Mouse (Mus musculus) forebrain, embryonic 11.5 days (tissue): ENCODE data around the gene Tfr2. TPM values are rescaled to one million over a fixed set of nuclear protein-coding genes. Genes with fewer than 3 reads are reported as not detected.

Experiments used
- ATAC-seq: fragments of 200-750 bp; cut with Nextera tagmentation; replicated peaks from 2 replicates; pipeline ENCODE4 v1.8.0; 2017; ENCODE audit warnings: moderate TSS enrichment; ENCODE audit not compliant: low FRiP score
- DNase-seq: peaks from one replicate; pipeline ENCODE4 v3.0.0-alpha.2; 2017; ENCODE audit warnings: low spot score
- H3K27ac ChIP-seq: fragments of 300-500 bp; sonication (generic); 2 replicates; pipeline ENCODE4 v1.5.1; 2014; ENCODE audit warnings: low read depth, low read length
- H3K27me3 ChIP-seq: fragments of 300-500 bp; sonication (generic); 2 replicates; pipeline ENCODE4 v1.6.1; 2014; ENCODE audit warnings: mild to moderate bottlenecking, low read length, mixed read lengths; ENCODE audit not compliant: control insufficient read depth, insufficient read depth
- H3K36me3 ChIP-seq: fragments of 300-500 bp; sonication (generic); 2 replicates; pipeline ENCODE4 v1.6.1; 2014; ENCODE audit warnings: mild to moderate bottlenecking, low read length, moderate library complexity, mixed read lengths; ENCODE audit not compliant: control insufficient read depth, insufficient read depth
- H3K4me1 ChIP-seq: fragments of 300-500 bp; sonication (generic); replicated peaks from 2 replicates; pipeline ENCODE4 v1.6.1; 2014; ENCODE audit warnings: low read length, mixed read lengths; ENCODE audit not compliant: control insufficient read depth, insufficient read depth
- H3K4me2 ChIP-seq: fragments of 300-500 bp; sonication (generic); 2 replicates; pipeline ENCODE4 v1.6.1; 2014; ENCODE audit warnings: low read depth, mild to moderate bottlenecking, low read length, moderate library complexity, mixed read lengths; ENCODE audit not compliant: severe bottlenecking
- H3K4me3 ChIP-seq: fragments of 300-500 bp; sonication (generic); 2 replicates; pipeline ENCODE4 v1.5.1; 2014; ENCODE audit warnings: low read depth, low read length
- H3K9ac ChIP-seq: fragments of 300-500 bp; sonication (generic); 2 replicates; pipeline ENCODE4 v1.6.1; 2014; ENCODE audit warnings: low read length
- H3K9me3 ChIP-seq: fragments of 300-500 bp; sonication (generic); 2 replicates; pipeline ENCODE4 v1.6.1; 2016; ENCODE audit warnings: low read length, mixed read lengths; ENCODE audit not compliant: control insufficient read depth
- WGBS: fragments of 180-500 bp; shearing (Covaris S2); extraction: QIAGEN DNeasy Blood & Tissue Kit; methylation state at CpG from one replicate; pipeline ENCODE4 v1.1.7; 2014; 5-methylcytosine and 5-hydroxymethylcytosine counted together
- polyA plus RNA-seq: library from polyadenylated mRNA; unstranded; fragments of >200 nt; fragmentation: Nextera tagmentation; extraction: Ambion mirVana; gene quantifications from 2 replicates; pipeline ENCODE4 v1.2.1, GENCODE M21; 2014

The Tfr2 gene
- polyA plus RNA-seq, 1 experiment from 2014 or later, result 1.2 TPM

DNA sequence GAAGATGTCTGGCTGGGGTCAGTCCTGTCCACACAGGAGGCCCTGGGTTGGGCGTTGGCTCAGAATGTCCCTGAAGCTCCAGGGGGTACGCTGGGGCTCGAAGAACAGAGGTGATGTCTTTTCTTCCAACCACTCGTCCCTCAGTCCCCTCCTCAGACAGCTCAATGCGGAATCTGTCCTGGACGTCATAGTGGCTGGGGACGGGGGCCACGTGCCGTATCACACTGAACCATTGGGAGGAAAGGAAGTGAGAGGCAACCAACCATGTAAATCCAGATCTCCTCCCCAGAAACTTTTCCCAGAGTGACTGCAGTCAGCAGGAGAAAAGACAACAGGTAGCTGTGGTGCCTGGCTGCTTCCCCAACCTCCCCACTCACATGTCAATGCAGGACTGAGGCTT, 30.0 kb downstream of the Tfr2 start:
- Histone ChIP-seq H3K4me3 (peak overlapping the region; percentile 58), H3K27ac (no peak overlapping the region)
- 72% methylated on average over 9 of the region's 9 CpGs for WGBS

GRCm38 (mm10) chr5:137600281-137600618, 30.6 kb downstream of the Tfr2 start:
- peak overlapping the region; percentile 76 for H3K9ac ChIP-seq
- H3K36me3 ChIP-seq, result no peaks in the 10 kb centered on the region
- no peaks in the 10 kb centered on the region for H3K9me3 ChIP-seq
- no peak overlapping the region for H3K27ac ChIP-seq
- peak overlapping the region; percentile 87 for H3K4me2 ChIP-seq
- ATAC-seq (no peak; the same call in 1 of the 2 replicates), DNase-seq (no peak)
- H3K4me1 ChIP-seq, result no peaks in the 10 kb centered on the region; the same call in 1 of the 2 replicates
- WGBS, result 2% methylated on average over 19 of the region's 19 CpGs
- H3K27me3 ChIP-seq, result no peaks in the 10 kb centered on the region
- peak overlapping the region; percentile 58 for H3K4me3 ChIP-seq

More for the DNA sequence above, 30.0 kb downstream of the Tfr2 start:
- H3K36me3 ChIP-seq, result no peaks in the 10 kb centered on the region
- DNase-seq, result no peak
- H3K4me1 ChIP-seq, result no peaks in the 10 kb centered on the region; the same call in 1 of the 2 replicates
- H3K9me3 ChIP-seq, result no peaks in the 10 kb centered on the region
- no peak for ATAC-seq
- H3K4me2 ChIP-seq, result peak overlapping the region; percentile 87
- H3K27me3 ChIP-seq, result no peaks in the 10 kb centered on the region
- H3K9ac ChIP-seq, result peak overlapping the region; percentile 76

DNA sequence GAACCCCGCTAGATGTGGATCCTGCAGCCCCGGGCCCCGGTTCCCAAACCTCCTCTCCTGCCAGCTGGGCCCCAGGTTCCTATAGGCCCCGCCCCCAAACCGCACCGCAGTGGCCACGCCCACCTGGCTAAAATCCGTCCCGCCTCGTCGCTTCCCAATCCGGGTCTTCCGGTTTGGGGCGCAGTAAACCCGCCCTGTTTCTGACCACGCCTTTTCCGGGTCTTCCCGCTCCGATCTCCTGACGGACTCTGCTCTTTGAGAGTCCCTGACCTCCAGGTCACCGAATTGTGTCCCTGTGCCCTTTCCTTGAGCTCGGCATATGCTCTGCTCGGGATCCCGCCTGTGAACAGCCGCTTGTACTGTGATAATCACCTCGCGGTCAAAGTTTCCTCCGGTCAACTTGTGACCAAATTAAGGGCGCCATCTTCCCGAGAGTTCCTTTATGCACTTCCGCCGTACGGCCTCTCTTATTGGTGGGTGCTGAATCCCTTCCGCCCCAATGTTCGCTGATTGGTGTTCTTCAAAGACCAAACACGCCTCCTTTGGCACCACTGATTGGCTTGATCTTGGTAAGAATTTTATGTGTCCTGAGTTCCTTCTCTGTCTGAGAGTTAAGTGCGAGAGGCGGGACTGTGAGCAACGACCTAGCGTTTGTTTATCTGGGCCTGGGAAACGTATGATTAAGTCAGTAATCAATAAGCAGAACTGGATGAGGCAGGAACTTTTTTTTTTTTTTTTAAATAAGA, 31.2 kb downstream of the Tfr2 start, which contains the start of gene Mospd3:
Gene Mospd3 (minus strand): TSS at position 440 of the 746 bp plus-strand sequence.
- Histone ChIP-seq H3K9me3 (no peaks in the 10 kb centered on the region), H3K4me2 (peak within 1 kb of the TSS; percentile 87), H3K4me3 (peak within 1 kb of the TSS; percentile 58), H3K36me3 (no peaks in the 10 kb centered on the region), H3K27me3 (no peaks in the 10 kb centered on the region), H3K4me1 (no peaks in the 10 kb centered on the region; the same call in 1 of the 2 replicates), H3K9ac (peak within 1 kb of the TSS; percentile 76), H3K27ac (peak within 1 kb of the TSS; percentile 60)
- peak; percentile 97 for DNase-seq
- ATAC-seq, result peak; percentile 96
- WGBS, result under 1% methylated on average over 41 of the region's 41 CpGs

GRCm38 (mm10) chr5:137601365-137601729, 31.7 kb downstream of the Tfr2 start:
- ATAC-seq, result no peak
- H3K36me3 ChIP-seq, result no peaks in the 10 kb centered on the region
- H3K4me3 ChIP-seq, result peak overlapping the region; percentile 58
- no peaks in the 10 kb centered on the region; the same call in 1 of the 2 replicates for H3K4me1 ChIP-seq
- no peak overlapping the region for H3K27ac ChIP-seq
- peak overlapping the region; percentile 67 for H3K4me2 ChIP-seq
- no peak for DNase-seq
- H3K9ac ChIP-seq, result peak overlapping the region; percentile 76
- H3K27me3 ChIP-seq, result no peaks in the 10 kb centered on the region
- WGBS, result under 1% methylated on average over 22 of the region's 22 CpGs
- H3K9me3 ChIP-seq, result no peaks in the 10 kb centered on the region

GRCm38 (mm10) chr5:137607860-137608653, 38.4 kb downstream of the Tfr2 start:
- peaks cover 2% of the 10 kb centered on the region; the same call in 1 of the 2 replicates for H3K27me3 ChIP-seq
- H3K9me3 ChIP-seq, result no peaks in the 10 kb centered on the region
- WGBS, result 6% methylated on average over 24 of the region's 26 CpGs
- peak overlapping the region; percentile 40 for H3K4me2 ChIP-seq
- peak overlapping the region; percentile 27 for H3K9ac ChIP-seq
- 0 out of 2 replicates have a peak overlapping the region, but pooled peaks have one; percentile 5 for H3K4me3 ChIP-seq
- H3K36me3 ChIP-seq, result no peaks in the 10 kb centered on the region
- H3K27ac ChIP-seq, result no peak overlapping the region
- no peak for ATAC-seq
- H3K4me1 ChIP-seq, result peaks cover 8% of the 10 kb centered on the region
- no peak for DNase-seq

GRCm38 (mm10) chr5:137608654-137609190, 39.1 kb downstream of the Tfr2 start:
- H3K4me1 ChIP-seq, result peaks cover 8% of the 10 kb centered on the region
- no peaks in the 10 kb centered on the region for H3K36me3 ChIP-seq
- ATAC-seq, result no peak
- H3K27ac ChIP-seq, result no peak overlapping the region
- 18% methylated on average over 22 of the region's 23 CpGs for WGBS
- peak overlapping the region; percentile 27 for H3K9ac ChIP-seq
- no peak for DNase-seq
- H3K27me3 ChIP-seq, result peaks cover 2% of the 10 kb centered on the region; the same call in 1 of the 2 replicates
- 0 out of 2 replicates have a peak overlapping the region, but pooled peaks have one; percentile 5 for H3K4me3 ChIP-seq
- peak overlapping the region; percentile 40 for H3K4me2 ChIP-seq
- no peaks in the 10 kb centered on the region for H3K9me3 ChIP-seq

- Histone ChIP-seq H3K9me3 (no peaks in the 10 kb centered on the region), H3K27ac (no peak overlapping the region), H3K36me3 (no peaks in the 10 kb centered on the region), H3K27me3 (peaks cover 2% of the 10 kb centered on the region; the same call in 1 of the 2 replicates), H3K4me3 (no peak overlapping the region), H3K9ac (no peak overlapping the region), H3K4me1 (peaks cover 8% of the 10 kb centered on the region), H3K4me2 (no peak overlapping the region)
- WGBS, result 59% methylated on average over 3 of the region's 3 CpGs
- no peak for ATAC-seq
- DNase-seq, result no peak
Measured at GRCm38 (mm10) chr5:137609292-137609691, 39.7 kb downstream of the Tfr2 start.

DNA sequence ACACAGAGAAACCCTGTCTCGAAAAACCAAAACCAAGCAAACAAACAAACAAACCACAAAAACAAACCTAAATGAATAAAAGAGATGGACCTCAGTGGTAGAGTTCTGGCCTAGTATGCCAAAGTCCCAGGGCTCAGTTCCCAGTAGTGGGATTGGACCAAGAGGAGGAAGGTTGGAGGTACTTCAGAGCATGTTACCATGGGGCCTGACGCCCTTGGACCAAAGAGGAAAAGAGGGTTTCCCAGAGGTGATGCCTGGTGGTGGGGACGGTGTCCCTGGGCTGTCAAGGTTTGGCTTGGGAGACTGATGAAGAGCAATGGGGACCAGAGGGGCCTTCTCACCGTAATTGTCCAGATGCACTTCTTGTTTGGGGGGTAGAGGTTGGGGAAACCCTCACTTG, 40.4 kb downstream of the Tfr2 start:
- Histone ChIP-seq H3K4me2 (peak overlapping the region; percentile 27; the same call in 1 of the 2 replicates), H3K4me1 (peaks cover 8% of the 10 kb centered on the region), H3K27me3 (peaks cover 2% of the 10 kb centered on the region; the same call in 1 of the 2 replicates), H3K27ac (no peak overlapping the region), H3K9ac (no peak overlapping the region), H3K9me3 (no peaks in the 10 kb centered on the region), H3K36me3 (no peaks in the 10 kb centered on the region), H3K4me3 (no peak overlapping the region)
- ATAC-seq, result no peak
- WGBS, result 72% methylated on average over 4 of the region's 4 CpGs
- DNase-seq, result no peak
